Mouse (Mus musculus) lung, postnatal 0 days (tissue): ENCODE data around the gene Elavl3.
A peak's percentile ranks its signal among the peaks of the same experiment; 100 is the strongest.

Source experiments
- CTCF ChIP-seq: IDR thresholded peaks from 2 replicates; pipeline ENCODE4 v1.5.1; 2016; ENCODE audit warnings: antibody characterized with exemption, mild to moderate bottlenecking
- EP300 ChIP-seq: IDR thresholded peaks from 2 replicates; pipeline ENCODE4 v1.6.1; 2016; ENCODE audit warnings: antibody characterized with exemption, mild to moderate bottlenecking, control low read depth

DNA sequence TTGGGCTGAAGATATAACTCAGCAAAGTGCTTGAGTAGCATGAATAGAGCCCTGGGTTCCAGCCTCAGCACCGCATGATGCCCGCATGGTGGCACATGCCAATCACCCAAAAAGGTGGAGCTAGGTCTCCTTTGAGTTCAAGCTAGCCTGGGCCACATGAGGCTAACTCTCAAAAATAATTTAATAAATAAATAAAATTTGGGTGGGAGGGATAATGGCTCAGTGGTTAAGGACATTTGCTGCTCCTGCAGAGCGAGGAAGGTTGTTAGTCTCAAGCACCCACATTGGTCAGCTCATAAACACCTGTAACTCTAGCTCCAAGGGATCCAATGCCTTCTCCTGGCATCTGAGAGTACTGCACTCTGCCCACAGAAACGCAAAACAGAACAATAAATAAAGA is 50.2 kb downstream of the Elavl3 start:
- TF ChIP-seq CTCF: peak; percentile 14; the same call in 1 of the 2 replicates
- TF ChIP-seq EP300: no peak
